Comparison of ENCODE assay signal across 9 mouse cellular contexts in genomic region chr6:92441205-92441604, GRCm38 (mm10).
A peak's percentile ranks its signal among the peaks of the same experiment; 100 is the strongest.
DNase-seq lines count a peak whose midpoint lies in the region; ATAC-seq and TF ChIP-seq lines count a peak whose summit lies in the region.
"Had no signal": no experiment of that assay in that cellular context is flagged by ENCODE, and none has a peak within 500 bp of the region (broad histone marks: within the 10 kb centered on the region; RNA-seq: fewer than 3 reads in every experiment).

No protein-coding gene starts in this region.

- TF ChIP-seq EP300 in heart, postnatal 0 days (IDR thresholded peaks at IDR 0.05; ENCODE audit: low read depth): no peak

- no peak overlapping the region for H3K9ac ChIP-seq in heart, postnatal 0 days (replicated peaks; ENCODE audit: low read depth, low read length)
- H3K9ac ChIP-seq in embryonic facial prominence, embryonic 11.5 days (replicated peaks; ENCODE audit: low read length): no peak overlapping the region
- H3K9ac ChIP-seq: heart, embryonic 15.5 days had no signal

- no peaks in the 10 kb centered on the region for H3K27me3 ChIP-seq in heart, postnatal 0 days (ENCODE audit: control insufficient read depth, insufficient read depth, low read length)
- no peaks in the 10 kb centered on the region for H3K27me3 ChIP-seq in embryonic facial prominence, embryonic 11.5 days (ENCODE audit: control insufficient read depth, insufficient read depth, low read length)
- H3K27me3 ChIP-seq: heart, embryonic 15.5 days had no signal

- ATAC-seq in heart, postnatal 0 days (ENCODE audit: insufficient read depth, low read depth): no peak
- ATAC-seq in embryonic facial prominence, embryonic 11.5 days (replicated peaks; ENCODE audit: insufficient number of reproducible peaks, low FRiP score, low TSS enrichment, low read depth): no peak

- WGBS in heart, postnatal 0 days: 49% methylated on average over 2 of the region's 3 CpGs
- WGBS in embryonic facial prominence, embryonic 11.5 days: 50% methylated on average over 2 of the region's 3 CpGs

- H3K36me3 ChIP-seq in heart, postnatal 0 days (replicated peaks; ENCODE audit: control insufficient read depth, insufficient read depth, low read length): no peaks in the 10 kb centered on the region
- no peaks in the 10 kb centered on the region for H3K36me3 ChIP-seq in embryonic facial prominence, embryonic 11.5 days (replicated peaks; ENCODE audit: control insufficient read depth, insufficient read depth, low read depth, low read length)
- H3K36me3 ChIP-seq: heart, embryonic 15.5 days had no signal

- H3K4me3 ChIP-seq in heart, postnatal 0 days (ENCODE audit: low read depth, low read length): no peak overlapping the region
- H3K4me3 ChIP-seq in embryonic facial prominence, embryonic 11.5 days (ENCODE audit: low read depth, low read length): no peak overlapping the region
- H3K4me3 ChIP-seq: heart, embryonic 15.5 days had no signal

- TF ChIP-seq CTCF in heart, postnatal 0 days (IDR thresholded peaks at IDR 0.05; ENCODE audit: low read depth): peak; percentile 30

- no peak for DNase-seq in heart, postnatal 0 days (ENCODE audit: low spot score)
- DNase-seq in heart, adult 11 months: no peak
- DNase-seq in thymus, postnatal 14 days: peak; percentile 23
- DNase-seq in thymus, adult 18-20 months: no peak
- peak; percentile 49 for DNase-seq in embryonic facial prominence, embryonic 11.5 days (ENCODE audit: low spot score)
- peak; percentile 38 to 63 for DNase-seq in lung, postnatal 4 days
- no peak for DNase-seq in right cerebral cortex, postnatal 10 days (ENCODE audit: low spot score in 2 of 2)
- DNase-seq in frontal cortex, postnatal 10 days (ENCODE audit: low spot score in 2 of 2): no peak

- H3K4me1 ChIP-seq in heart, postnatal 0 days (ENCODE audit: control insufficient read depth, insufficient read depth): no peaks in the 10 kb centered on the region
- H3K4me1 ChIP-seq in embryonic facial prominence, embryonic 11.5 days (ENCODE audit: control insufficient read depth, insufficient read depth, low read length): no peaks in the 10 kb centered on the region
- H3K4me1 ChIP-seq: heart, embryonic 15.5 days had no signal

- H3K9me3 ChIP-seq in heart, postnatal 0 days (replicated peaks; ENCODE audit: control insufficient read depth, low read length): no peaks in the 10 kb centered on the region
- H3K9me3 ChIP-seq in embryonic facial prominence, embryonic 11.5 days (replicated peaks; ENCODE audit: control insufficient read depth, low read length): no peaks in the 10 kb centered on the region
- H3K9me3 ChIP-seq: heart, embryonic 15.5 days had no signal

- no peak overlapping the region for H3K4me2 ChIP-seq in heart, postnatal 0 days (ENCODE audit: low read depth, low read length)
- no peak overlapping the region for H3K4me2 ChIP-seq in embryonic facial prominence, embryonic 11.5 days (ENCODE audit: low read depth, low read length)
- H3K4me2 ChIP-seq: heart, embryonic 15.5 days had no signal

- H3K27ac ChIP-seq in heart, postnatal 0 days (ENCODE audit: low read depth): no peak overlapping the region
- no peak overlapping the region for H3K27ac ChIP-seq in embryonic facial prominence, embryonic 11.5 days (replicated peaks; ENCODE audit: low read depth, low read length)
- H3K27ac ChIP-seq: heart, embryonic 15.5 days had no signal

Comparison
In these comparisons a context has a peak if more than half of its experiments do, and no peak if none do; other contexts are left out.
1. DNase-seq: peak in thymus, postnatal 14 days (single experiment), embryonic facial prominence, embryonic 11.5 days (single experiment) and lung, postnatal 4 days (2 of 2); none in heart, postnatal 0 days (single experiment), heart, adult 11 months (single experiment), thymus, adult 18-20 months (0 of 2), right cerebral cortex, postnatal 10 days (0 of 2) and frontal cortex, postnatal 10 days (0 of 2).